ENCODE assay signal across 17 mouse cellular contexts in the genomic region with DNA sequence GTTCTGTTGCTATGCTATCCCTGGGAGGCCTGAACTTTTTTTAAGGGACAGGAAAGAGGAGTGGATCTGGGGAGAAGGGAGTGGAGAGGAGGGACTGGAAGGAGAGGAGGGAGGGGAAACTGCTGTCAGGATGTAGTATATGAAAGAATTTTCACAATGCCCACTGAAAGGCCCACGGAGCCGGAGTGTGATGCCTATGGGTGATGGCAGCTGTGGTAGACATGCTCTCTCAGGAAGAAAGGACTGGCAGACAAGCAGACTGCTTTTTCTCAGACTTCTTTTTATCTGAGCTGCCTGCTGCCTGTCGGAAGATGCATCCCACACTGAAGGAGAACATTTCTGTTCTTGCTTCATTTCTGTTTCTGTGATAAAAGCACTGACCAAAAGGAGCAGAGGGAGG.
"Had no signal": no experiment of that assay in that cellular context is flagged by ENCODE, and none has a peak within 500 bp of the region (broad histone marks: within the 10 kb centered on the region; RNA-seq: fewer than 3 reads in every experiment).

No protein-coding gene starts in this region.

- H3K27ac ChIP-seq: lung, embryonic 15.5 days; macrophage; midbrain, embryonic 13.5 days; midbrain, embryonic 15.5 days; neural tube, embryonic 12.5 days; stomach, embryonic 15.5 days; stomach, postnatal 0 days had no signal

- DNase-seq: liver, postnatal 0 days; lung, adult 2 months; lung, postnatal 14 days; lung, postnatal 36 days; right cerebral cortex, postnatal 14 days; thymus, adult 18-20 months; thymus, postnatal 14 days; thymus, postnatal 36 days had no signal

- ATAC-seq: liver, postnatal 0 days; lung, postnatal 0 days; midbrain, embryonic 13.5 days; midbrain, embryonic 15.5 days had no signal

- H3K4me3 ChIP-seq: lung, embryonic 15.5 days; megakaryocyte, embryonic 14.5 days; midbrain, embryonic 13.5 days; midbrain, embryonic 15.5 days; neural tube, embryonic 12.5 days; stomach, embryonic 15.5 days had no signal
